Mouse (Mus musculus) urinary bladder, adult 18-20 months (tissue): ENCODE data around the gene Dagla.

Source experiments
- DNase-seq, 2 experiments: peaks; one replicate each; pipeline ENCODE4 v3.0.0; 2022; ENCODE audit warnings: low spot score in 2 of 2, mixed read lengths in 2 of 2

Dagla gene

GRCm38 (mm10) chr19:10304810-10305544 is at the start of gene Dagla:
TSS of gene Dagla (minus strand) at chr19:10304877.
- DNase-seq, result peak; percentile 68 to 82

DNA sequence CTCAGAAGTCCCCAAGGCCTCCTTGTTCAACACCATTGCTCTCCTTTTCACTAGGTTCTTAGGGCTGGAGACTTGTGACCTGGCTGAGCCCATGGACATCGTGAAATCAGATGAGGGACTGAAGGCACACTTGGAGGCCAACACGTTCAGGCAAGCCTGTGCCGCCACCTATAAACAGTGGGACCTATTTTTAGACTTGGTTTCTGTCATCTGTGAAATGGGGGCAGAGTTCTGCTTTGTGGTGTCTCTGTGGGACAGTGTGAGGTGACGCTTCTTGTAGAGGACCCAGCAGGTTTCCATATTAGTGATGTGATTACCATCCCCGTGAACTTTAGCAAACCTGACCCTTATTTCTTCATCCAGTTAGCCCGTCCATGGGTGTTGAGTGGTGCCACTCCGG is 47.5 kb upstream of the Dagla start:
- no peak for DNase-seq

GRCm38 (mm10) chr19:10347628-10348273 is 43.1 kb upstream of the Dagla start:
- no peak for DNase-seq

DNA sequence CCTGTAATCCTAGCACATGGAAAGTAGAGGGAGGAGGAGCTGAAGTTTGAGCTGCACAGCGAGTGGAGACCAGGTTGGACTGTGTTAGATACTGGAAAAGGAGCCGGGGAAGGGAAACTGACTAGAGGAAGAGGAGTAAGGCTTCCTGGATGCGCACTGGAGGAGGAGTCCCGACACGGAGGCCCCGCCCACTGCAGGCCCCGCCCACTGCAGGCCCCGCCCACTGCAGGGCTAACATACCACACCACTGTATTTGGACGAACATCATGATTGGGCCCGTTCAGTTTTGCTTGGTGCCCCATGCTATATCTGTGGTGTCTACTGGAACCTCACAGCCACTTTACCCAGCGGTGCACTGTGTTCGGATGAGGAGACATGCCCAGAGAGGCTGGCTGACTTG is 41.0 kb upstream of the Dagla start:
- no peak for DNase-seq

DNA sequence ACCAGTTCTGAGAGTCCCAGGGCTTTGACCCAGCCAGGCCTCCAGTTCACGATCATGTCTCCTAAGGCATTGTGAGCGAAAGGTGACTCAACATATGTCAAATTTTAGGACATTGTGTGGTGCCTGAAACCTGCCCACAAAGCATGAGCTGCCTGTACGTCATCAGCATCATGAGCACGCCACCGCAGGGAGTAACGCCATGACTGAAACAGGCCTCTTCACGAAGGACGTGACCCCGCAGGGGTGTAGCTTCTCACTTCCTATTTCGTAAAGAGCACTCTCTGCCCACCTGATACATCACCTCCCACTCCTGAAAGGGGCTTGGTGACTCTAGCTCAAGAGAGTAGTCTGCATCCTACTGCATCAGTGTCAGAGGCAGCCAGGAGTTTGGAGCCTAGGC is 39.2 kb upstream of the Dagla start:
- DNase-seq, result no peak

DNA sequence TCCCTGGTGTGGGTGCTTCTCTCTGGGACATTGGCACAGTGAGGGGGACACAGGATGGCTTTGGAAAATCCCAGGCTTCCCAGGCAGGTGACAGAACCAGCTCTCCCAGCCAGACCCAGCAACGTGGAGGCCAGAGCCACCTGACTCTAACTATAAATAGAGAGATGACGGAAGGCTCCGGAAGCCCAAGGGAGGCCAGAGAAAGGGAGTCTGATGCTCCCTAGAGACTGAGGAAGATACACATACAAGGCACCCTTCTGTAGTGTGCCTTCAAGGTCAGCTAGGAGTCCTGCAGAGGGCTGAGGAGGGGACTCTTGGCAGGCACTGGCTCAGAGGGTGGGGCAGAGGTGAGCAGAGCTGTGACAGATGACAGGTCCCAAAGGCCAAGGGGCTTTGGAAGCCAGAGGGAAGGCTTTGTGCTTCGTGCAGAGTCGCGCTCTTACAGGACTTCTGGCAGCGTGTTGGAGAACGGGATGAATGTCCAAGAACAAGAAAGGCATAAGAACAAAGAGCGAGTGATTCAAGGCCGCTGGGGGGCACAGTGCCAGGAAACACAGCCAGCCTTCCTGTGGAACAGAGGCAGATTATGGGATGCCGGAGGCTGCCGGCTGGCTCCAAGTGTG is 37.3 kb upstream of the Dagla start:
- no peak for DNase-seq

DNA sequence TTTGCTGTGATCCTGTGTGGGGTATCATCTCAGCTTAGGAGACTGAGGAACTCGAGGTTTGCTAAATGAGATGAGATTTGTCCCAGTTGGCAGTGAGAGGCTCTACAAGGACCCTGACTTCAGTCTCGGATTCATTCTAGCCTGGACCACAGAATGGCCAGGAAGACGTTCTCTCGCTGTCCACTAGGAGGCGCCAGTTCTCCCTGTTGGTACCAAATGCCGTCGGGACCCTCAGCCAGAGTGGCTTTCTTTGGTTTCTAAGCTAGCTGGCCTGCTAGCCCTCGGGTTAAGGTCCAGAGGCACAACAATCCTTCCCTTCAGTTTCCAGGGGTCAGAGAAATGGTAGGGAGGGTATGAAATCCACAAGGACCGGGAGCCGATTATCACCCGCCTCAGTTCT is 36.5 kb upstream of the Dagla start:
- peak in 1 of 2 experiments; percentile 19 for DNase-seq

DNA sequence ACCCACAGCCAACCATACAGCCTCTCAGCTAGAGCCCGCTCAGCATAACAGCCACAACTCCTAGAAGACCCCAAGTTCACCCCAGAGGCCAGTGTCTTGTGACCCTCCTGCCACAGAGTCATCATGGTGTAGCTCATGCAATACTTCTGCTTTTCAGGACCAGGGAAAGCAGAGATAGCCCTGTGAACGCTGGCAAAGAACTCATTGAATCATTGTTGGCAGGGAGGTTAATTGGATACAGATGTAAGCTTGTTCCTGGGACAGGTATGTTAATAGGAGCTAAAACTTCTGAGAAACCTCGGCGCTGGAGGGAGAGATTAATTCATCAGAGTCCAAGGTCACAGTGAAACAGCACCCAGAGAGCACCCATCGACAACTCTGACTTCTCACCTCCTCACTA is 36.0 kb upstream of the Dagla start:
- no peak for DNase-seq

GRCm38 (mm10) chr19:10339271-10339670 is 34.6 kb upstream of the Dagla start:
- DNase-seq, result no peak

- DNase-seq, result no peak
Observed at GRCm38 (mm10) chr19:10338724-10339123, 34.0 kb upstream of the Dagla start.

GRCm38 (mm10) chr19:10334467-10334866 is 29.8 kb upstream of the Dagla start:
- no peak for DNase-seq

GRCm38 (mm10) chr19:10333545-10334252 is 29.0 kb upstream of the Dagla start:
- peak; percentile 22 to 49 for DNase-seq

DNA sequence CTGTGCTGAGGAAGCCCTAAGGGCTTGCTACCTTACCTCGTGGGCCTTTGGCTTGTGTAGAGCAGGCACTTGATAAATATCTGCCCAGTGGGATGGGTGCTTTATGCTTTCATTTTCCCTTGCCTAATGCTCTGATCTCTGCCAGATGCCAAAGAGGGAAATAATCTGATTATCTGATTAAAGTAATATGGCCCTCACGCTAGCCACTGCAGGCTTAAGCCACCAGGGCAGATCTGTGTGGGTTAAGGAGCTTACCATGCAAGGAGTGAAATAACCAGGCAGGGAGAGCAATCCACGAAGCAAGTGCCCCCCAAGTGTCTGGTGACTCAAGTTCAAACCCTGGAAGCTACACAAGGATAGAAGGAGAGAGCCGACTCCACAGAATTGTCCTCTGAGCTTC is 27.0 kb upstream of the Dagla start:
- no peak for DNase-seq

DNA sequence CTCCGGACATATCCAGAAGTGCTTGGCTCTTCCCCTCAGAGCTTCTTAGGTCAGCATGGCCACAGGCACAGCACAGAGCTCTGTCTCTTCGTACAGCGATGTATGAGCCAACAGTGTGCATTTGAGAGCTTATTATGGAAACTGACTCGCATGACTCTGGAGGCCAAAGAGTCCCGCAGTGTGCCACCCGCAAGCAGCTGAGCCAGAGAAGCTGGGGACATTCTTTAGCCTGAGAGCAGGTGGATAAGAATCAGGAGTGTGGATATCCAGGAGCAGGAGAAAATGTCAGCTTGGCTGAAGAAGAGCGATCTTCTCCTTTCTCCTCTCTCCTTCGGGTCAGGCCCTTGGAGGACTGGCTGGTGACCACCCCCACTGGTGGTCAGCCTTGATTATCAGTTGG is 24.4 kb upstream of the Dagla start:
- DNase-seq, result no peak

DNA sequence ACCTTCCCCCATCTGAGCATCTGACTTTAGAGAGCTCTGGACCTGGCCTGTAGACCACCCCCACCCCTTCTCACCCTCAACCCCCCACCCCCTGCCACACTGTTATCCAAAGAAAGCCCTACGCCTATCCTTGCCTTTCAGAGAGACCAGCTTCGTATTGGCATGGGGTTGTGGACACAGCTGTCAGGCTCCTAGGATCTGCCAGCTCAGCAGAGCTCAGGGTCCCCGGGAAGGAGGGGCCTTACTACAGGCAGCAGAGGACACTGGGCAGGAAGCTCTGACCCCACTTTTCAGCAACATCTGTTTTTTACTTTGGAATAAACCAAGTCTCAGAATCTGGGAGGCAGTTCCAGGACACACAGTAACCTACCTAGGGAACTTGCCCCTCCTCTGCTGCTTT is 21.9 kb upstream of the Dagla start:
- no peak for DNase-seq

DNA sequence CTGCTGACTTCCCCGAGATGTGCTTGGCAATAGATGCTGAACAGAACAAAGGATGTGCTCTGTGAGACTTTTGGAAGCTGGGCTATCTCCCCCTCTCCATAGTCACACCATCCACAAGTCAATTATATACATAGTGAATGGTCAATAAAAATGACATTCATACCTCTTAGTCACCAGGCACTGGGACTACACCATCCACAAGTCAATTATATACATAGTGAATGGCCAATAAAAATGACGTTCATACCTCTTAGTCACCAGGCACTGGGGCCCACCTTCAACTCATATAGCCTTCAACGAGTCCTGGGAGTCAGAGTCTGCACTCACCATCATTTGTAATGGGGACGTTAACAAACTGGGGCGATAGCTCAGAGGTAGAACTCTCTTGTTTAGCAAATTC is 19.2 kb upstream of the Dagla start:
- no peak for DNase-seq

DNA sequence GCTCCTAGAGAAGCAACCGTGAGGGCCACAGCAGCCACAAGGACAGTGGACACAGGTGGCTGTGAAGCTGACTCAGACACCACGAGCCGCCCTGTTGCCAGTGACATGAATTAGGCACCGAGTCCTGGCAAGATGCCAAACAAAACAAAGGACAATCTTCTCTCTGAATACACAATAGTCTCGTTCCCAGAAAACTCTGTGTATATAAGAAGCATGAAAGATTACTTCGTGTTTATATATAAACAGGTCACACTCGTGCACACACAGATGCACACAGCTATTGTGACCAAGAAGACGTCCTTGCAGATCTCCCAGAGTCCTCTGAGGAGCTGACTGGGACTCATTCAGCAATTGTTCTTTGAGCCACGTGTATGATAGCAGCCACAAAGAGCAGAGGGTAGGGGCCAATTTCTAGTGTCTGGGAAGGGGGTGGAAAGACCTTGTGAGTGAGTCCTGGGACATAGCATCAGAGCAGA is 18.7 kb upstream of the Dagla start:
- DNase-seq, result no peak

DNA sequence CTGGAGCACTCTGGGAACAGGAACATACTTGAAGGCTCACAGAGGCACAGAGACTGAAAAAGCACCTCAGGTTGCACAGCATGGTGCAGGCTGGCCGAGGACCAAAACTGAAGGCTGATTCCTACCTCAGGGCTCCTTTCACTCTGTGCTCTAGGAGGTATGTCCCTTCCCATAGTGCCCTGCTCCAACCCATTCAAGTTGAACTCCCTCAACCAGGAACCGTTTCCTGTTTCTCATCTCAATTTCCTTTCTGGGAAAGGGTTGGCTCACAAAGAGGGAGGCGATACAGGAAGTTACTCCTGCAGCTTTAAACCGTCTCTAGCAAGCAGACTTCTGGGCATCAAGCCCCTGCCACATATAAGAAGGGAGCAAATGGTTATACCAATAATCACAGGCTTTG is 13.1 kb upstream of the Dagla start:
- no peak for DNase-seq

GRCm38 (mm10) chr19:10317358-10317757 is 12.7 kb upstream of the Dagla start:
- no peak for DNase-seq

DNA sequence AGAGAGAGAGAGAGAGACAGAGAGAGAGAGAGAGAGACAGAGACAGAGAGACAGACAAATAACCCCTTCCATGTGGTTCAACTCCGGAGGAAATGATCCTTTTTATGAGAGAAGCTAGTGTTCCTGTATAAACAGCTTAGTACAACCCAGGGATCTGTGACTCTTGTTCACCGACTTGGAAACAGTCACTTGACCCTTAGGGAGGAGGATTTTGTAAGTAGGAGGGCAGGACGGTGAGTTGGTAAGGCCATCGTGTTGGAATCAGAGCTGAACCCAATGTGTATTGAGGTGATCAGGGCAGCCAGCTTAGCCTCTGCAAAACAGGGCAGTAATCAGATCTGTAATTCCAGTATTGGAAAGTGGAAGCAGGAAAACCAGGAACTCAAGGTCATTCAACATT is 12.3 kb upstream of the Dagla start:
- no peak for DNase-seq

DNA sequence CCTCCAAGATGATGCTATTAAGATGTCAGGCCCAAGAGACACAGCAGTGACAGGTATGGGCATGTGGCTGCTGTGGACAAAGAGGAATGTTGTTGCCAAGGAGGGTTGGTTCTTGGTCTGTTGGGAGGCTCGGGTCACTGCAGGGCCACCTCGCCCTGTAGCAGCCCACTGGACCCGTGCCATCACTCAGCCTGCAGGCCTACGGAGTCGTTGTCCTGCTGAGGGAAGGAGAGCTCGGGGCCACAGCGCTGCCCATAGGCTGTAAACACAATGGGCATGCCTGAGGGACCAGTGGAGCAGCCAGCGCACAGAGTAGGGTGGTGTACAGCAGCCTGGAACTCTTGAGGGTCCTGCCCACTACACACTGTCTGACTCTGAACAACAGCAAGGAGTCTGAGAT is 7.4 kb upstream of the Dagla start:
- DNase-seq, result no peak

DNA sequence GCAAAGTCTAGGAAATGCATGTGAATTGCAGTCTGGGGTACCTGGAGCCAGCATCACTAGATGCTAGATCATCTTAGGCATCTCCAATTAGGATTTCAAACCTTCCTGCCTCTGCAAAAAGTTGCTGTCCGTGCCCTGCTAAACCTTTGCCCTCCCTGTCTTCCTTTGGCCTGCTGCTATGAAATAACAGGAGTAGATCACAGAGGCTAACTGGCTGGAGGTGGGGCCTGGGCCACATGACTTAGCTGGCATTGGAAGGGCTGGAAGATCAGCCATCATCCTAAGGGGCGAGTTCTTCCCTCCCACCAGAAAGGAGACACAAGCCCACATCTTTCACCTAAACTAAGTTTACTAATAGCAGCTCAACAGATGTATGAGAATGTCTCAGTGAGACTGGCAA is 4.3 kb upstream of the Dagla start:
- DNase-seq, result no peak
